Mouse (Mus musculus) cortical plate, adult 2 months (tissue): ENCODE measurements at regions not wholly inside any gene's neighbourhood (a gene's known extent, or its start where the extent isn't known, plus 50 kb on each side); places are given as distances from the start of the nearest gene placed in this dataset.
"Not testable (repeated sequence)": the region's sequence is repeated elsewhere in the genome, so short reads cannot be mapped to it uniquely, and the experiment has no call there.

ENCODE experiments used
- CTCF ChIP-seq: fragments of 200-500 bp; IDR thresholded peaks from 2 replicates; pipeline ENCODE4 v1.5.1; 2011; ENCODE audit warnings: mild to moderate bottlenecking, control low read depth, low read length; ENCODE audit not compliant: insufficient read depth; ENCODE audit errors: extremely low read depth
- POLR2A ChIP-seq: fragments of 200-500 bp; IDR thresholded peaks from 2 replicates; pipeline ENCODE4 v1.6.1; 2011; ENCODE audit warnings: mild to moderate bottlenecking, low read length, control low read depth; ENCODE audit not compliant: insufficient read depth; ENCODE audit errors: extremely low read depth

- TF ChIP-seq CTCF, POLR2A: not testable (repeated sequence)
These were observed 360.4 kb downstream of the Trib2 start for GRCm38 (mm10) chr12:15456369-15456768.
